Mouse (Mus musculus) spleen, embryonic (tissue): ENCODE data around the gene Ecpas.

Source experiments
- CTCF ChIA-PET: fragments of 350-600 bp; sonication (Branson Sonifier 250); formaldehyde crosslinking; loops from one replicate; lab custom pipeline; 2022; lab: Charles Lee

Ecpas gene

GRCm38 (mm10) chr4:58911831-58912628 is 519 bp downstream of the Ecpas start:
- CTCF ChIA-PET, result interaction anchor here (0.7 kb wide), 1 partner anchor 869 kb away, joined by 10 read pairs; no protein-coding TSS in a partner anchor

- CTCF ChIA-PET, result no interaction called here
Observed at GRCm38 (mm10) chr4:58911069-58911830, 1.3 kb downstream of the Ecpas start.

- CTCF ChIA-PET, result no interaction called here
Observed at GRCm38 (mm10) chr4:58910175-58911068, 2.1 kb downstream of the Ecpas start.

- CTCF ChIA-PET, result no interaction called here
Observed at GRCm38 (mm10) chr4:58907453-58907852, 5.1 kb downstream of the Ecpas start.

GRCm38 (mm10) chr4:58898318-58898717 is 14.2 kb downstream of the Ecpas start:
- CTCF ChIA-PET, result no interaction called here

GRCm38 (mm10) chr4:58897436-58897835 is 15.1 kb downstream of the Ecpas start:
- CTCF ChIA-PET, result interaction anchor here (0.6 kb wide), 1 partner anchor 855 kb away, joined by 3 read pairs; no protein-coding TSS in a partner anchor

GRCm38 (mm10) chr4:58894399-58894798 is 18.1 kb downstream of the Ecpas start:
- CTCF ChIA-PET, result no interaction called here

- CTCF ChIA-PET, result no interaction called here
Observed at GRCm38 (mm10) chr4:58890035-58890782, 22.3 kb downstream of the Ecpas start.

GRCm38 (mm10) chr4:58888568-58888967 is 24.0 kb downstream of the Ecpas start:
- CTCF ChIA-PET, result no interaction called here

- CTCF ChIA-PET, result interaction anchor here (0.6 to 0.7 kb wide), 2 partner anchors 14 to 1045 kb away, joined by 3 to 4 read pairs; no protein-coding TSS in a partner anchor
Observed at GRCm38 (mm10) chr4:58887626-58888025, 24.9 kb downstream of the Ecpas start.

- CTCF ChIA-PET, result interaction anchor here (0.7 kb wide), 1 partner anchor 13 kb away, joined by 3 read pairs; no protein-coding TSS in a partner anchor
Observed at GRCm38 (mm10) chr4:58886778-58887177, 25.8 kb downstream of the Ecpas start.

GRCm38 (mm10) chr4:58885341-58885740 is 27.2 kb downstream of the Ecpas start:
- CTCF ChIA-PET, result interaction anchor here (0.8 kb wide), 1 partner anchor 15 kb away, joined by 5 read pairs; no protein-coding TSS in a partner anchor

- CTCF ChIA-PET, result interaction anchor here (0.5 kb wide), 1 partner anchor 357 kb away, joined by 4 read pairs; no protein-coding TSS in a partner anchor
Observed at GRCm38 (mm10) chr4:58883841-58884240, 28.7 kb downstream of the Ecpas start.

- CTCF ChIA-PET, result interaction anchor here (0.8 kb wide), 1 partner anchor 13 kb away, joined by 3 read pairs; no protein-coding TSS in a partner anchor
Observed at GRCm38 (mm10) chr4:58874373-58874772, 38.2 kb downstream of the Ecpas start.

- CTCF ChIA-PET, result no interaction called here
Observed at GRCm38 (mm10) chr4:58867242-58867641, 45.3 kb downstream of the Ecpas start.

GRCm38 (mm10) chr4:58832908-58833307 is 79.6 kb downstream of the Ecpas start:
- CTCF ChIA-PET, result interaction anchor here (0.8 kb wide), 1 partner anchor 168 kb away, joined by 3 read pairs; no protein-coding TSS in a partner anchor

GRCm38 (mm10) chr4:58825921-58826320 is 86.6 kb downstream of the Ecpas start:
- CTCF ChIA-PET, result no interaction called here

- CTCF ChIA-PET, result no interaction called here
Observed at GRCm38 (mm10) chr4:58787616-58788015, 124.9 kb downstream of the Ecpas start, which contains the start of gene Olfr267. Olfr267 (minus strand) TSS chr4:58787716.

GRCm38 (mm10) chr4:58786659-58787058 is 125.9 kb downstream of the Ecpas start:
- CTCF ChIA-PET, result no interaction called here

- CTCF ChIA-PET, result no interaction called here
Observed at GRCm38 (mm10) chr4:58763417-58763816, 149.1 kb downstream of the Ecpas start.
